Comparison of ENCODE assay signal across 13 mouse cellular contexts in genomic region chr2:6884796-6885711, GRCm38 (mm10).
DNase-seq lines count a peak whose midpoint lies in the region; ATAC-seq lines count a peak whose summit lies in the region.
"Had no signal": no experiment of that assay in that cellular context is flagged by ENCODE, and none has a peak within 500 bp of the region (broad histone marks: within the 10 kb centered on the region; RNA-seq: fewer than 3 reads in every experiment).

No protein-coding gene starts in this region.

- H3K36me3 ChIP-seq in hindbrain, embryonic 11.5 days (ENCODE audit: control insufficient read depth, insufficient read depth, low read length), result no peaks in the 10 kb centered on the region
- no peaks in the 10 kb centered on the region for H3K36me3 ChIP-seq in neural tube, embryonic 12.5 days
- H3K36me3 ChIP-seq: G1E had no signal

- H3K27me3 ChIP-seq in hindbrain, embryonic 11.5 days (ENCODE audit: control insufficient read depth, insufficient read depth, low read length), result no peaks in the 10 kb centered on the region
- H3K27me3 ChIP-seq in neural tube, embryonic 12.5 days (replicated peaks), result no peaks in the 10 kb centered on the region

- H3K4me3 ChIP-seq in hindbrain, embryonic 11.5 days (ENCODE audit: low read depth, low read length), result peak overlapping the region; percentile 51
- peak overlapping the region; percentile 43 for H3K4me3 ChIP-seq in neural tube, embryonic 12.5 days
- H3K4me3 ChIP-seq: heart, adult 2 months had no signal

- H3K4me2 ChIP-seq in hindbrain, embryonic 11.5 days (replicated peaks; ENCODE audit: low read depth, low read length), result peak overlapping the region; percentile 52
- H3K4me2 ChIP-seq in neural tube, embryonic 12.5 days (replicated peaks), result peak overlapping the region; percentile 59

- ATAC-seq in cerebellum, adult (ENCODE audit: insufficient number of reproducible peaks, low FRiP score, low TSS enrichment), result peak; percentile 38; the same call in 1 of the 2 replicates
- ATAC-seq in hindbrain, embryonic 11.5 days (ENCODE audit: low FRiP score), result peak; percentile 69
- peak; percentile 54 for ATAC-seq in neural tube, embryonic 12.5 days (ENCODE audit: low FRiP score, low read depth)

- intact Hi-C loops in heart, postnatal 14 days (cut with DNase I), result no loop called here

- 21% methylated on average over 8 of the region's 8 CpGs for WGBS in hindbrain, embryonic 11.5 days
- WGBS in neural tube, embryonic 12.5 days, result 23% methylated on average over 8 of the region's 8 CpGs

- peak overlapping the region; percentile 77 for H3K27ac ChIP-seq in hindbrain, embryonic 11.5 days (ENCODE audit: low read depth, low read length)
- no peak overlapping the region for H3K27ac ChIP-seq in neural tube, embryonic 12.5 days
- H3K27ac ChIP-seq: heart, adult 2 months had no signal

- peak overlapping the region; percentile 66 for H3K9ac ChIP-seq in hindbrain, embryonic 11.5 days (ENCODE audit: low read depth, low read length)
- H3K9ac ChIP-seq in neural tube, embryonic 12.5 days, result peak overlapping the region; percentile 48

- no peak for DNase-seq in cerebellum, adult 11 months
- DNase-seq in embryo, embryonic 9.5 days (ENCODE audit: extremely low spot score), result peak; percentile 45
- DNase-seq in hindbrain, embryonic 11.5 days (ENCODE audit: low spot score), result peak; percentile 47
- no peak for DNase-seq in gastrocnemius, postnatal 4 days (ENCODE audit: low spot score in 2 of 2)
- no peak for DNase-seq in heart, postnatal 14 days
- DNase-seq in kidney, postnatal 14 days, result no peak
- DNase-seq: adrenal gland, postnatal 14 days; heart, adult 2 months; lung, postnatal 14 days; thymus, postnatal 36 days had no signal

- no peaks in the 10 kb centered on the region for H3K4me1 ChIP-seq in hindbrain, embryonic 11.5 days (replicated peaks; ENCODE audit: control insufficient read depth, insufficient read depth, low read length)
- peaks cover 9% of the 10 kb centered on the region for H3K4me1 ChIP-seq in neural tube, embryonic 12.5 days

- H3K9me3 ChIP-seq in hindbrain, embryonic 11.5 days (ENCODE audit: control insufficient read depth, low read length), result no peaks in the 10 kb centered on the region
- H3K9me3 ChIP-seq in neural tube, embryonic 12.5 days, result no peaks in the 10 kb centered on the region
- H3K9me3 ChIP-seq: G1E had no signal

Comparison
In these comparisons a context has a peak if more than half of its experiments do, and no peak if none do; other contexts are left out.
1. DNase-seq: peak in embryo, embryonic 9.5 days (single experiment) and hindbrain, embryonic 11.5 days (single experiment); none in cerebellum, adult 11 months (single experiment), gastrocnemius, postnatal 4 days (0 of 2), heart, postnatal 14 days (0 of 2) and kidney, postnatal 14 days (single experiment).
2. Peak in every context shown above with its lines, with median percentiles within 50 percentile points of each other: ATAC-seq.